Mouse (Mus musculus) kidney, adult 2 months (tissue): ENCODE data around the gene Ush1c. TPM values are rescaled to one million over a fixed set of nuclear protein-coding genes. Genes with fewer than 3 reads are reported as not detected.

ENCODE experiments used
- DNase-seq: peaks from one replicate; pipeline ENCODE4 v3.0.0; 2021
- H3K27ac ChIP-seq: fragments of 200-500 bp; 2 replicates; pipeline ENCODE4 v1.5.1; 2012; ENCODE audit warnings: low read depth, low read length, control low read depth, inconsistent platforms; ENCODE audit not compliant: insufficient read depth
- H3K27me3 ChIP-seq: fragments of 200-500 bp; replicated peaks from 2 replicates; pipeline ENCODE4 v1.6.1; 2012; ENCODE audit warnings: mild to moderate bottlenecking, moderate library complexity, low read length, inconsistent platforms; ENCODE audit not compliant: control insufficient read depth, insufficient read depth
- H3K36me3 ChIP-seq: fragments of 200-500 bp; 2 replicates; pipeline ENCODE4 v1.6.1; 2012; ENCODE audit warnings: mild to moderate bottlenecking, moderate library complexity, low read length, inconsistent platforms; ENCODE audit not compliant: control insufficient read depth, insufficient read depth
- H3K4me1 ChIP-seq: fragments of 200-500 bp; 2 replicates; pipeline ENCODE4 v1.6.1; 2011; ENCODE audit warnings: low read length; ENCODE audit not compliant: control insufficient read depth, insufficient read depth
- H3K4me3 ChIP-seq: fragments of 200-500 bp; 2 replicates; pipeline ENCODE4 v1.5.1; 2011; ENCODE audit warnings: mild to moderate bottlenecking, low read depth, low read length, control low read depth; ENCODE audit not compliant: insufficient read depth
- CTCF ChIP-seq: fragments of 200-500 bp; conservative IDR thresholded peaks from 2 replicates; pipeline ENCODE4 v1.5.1; 2011; ENCODE audit warnings: low read depth, mild to moderate bottlenecking, control low read depth, low read length, moderate library complexity, mixed read lengths; ENCODE audit not compliant: insufficient read depth, insufficient read length
- POLR2A ChIP-seq: fragments of 200-500 bp; IDR thresholded peaks from one replicate; pipeline ENCODE4 v1.6.1; 2011; ENCODE audit warnings: low read depth, low read length, control low read depth
- WGBS: fragments of 180-500 bp; shearing (Covaris S2); methylation state at CpG from one replicate; pipeline ENCODE4 v1.1.7; 2018; 5-methylcytosine and 5-hydroxymethylcytosine counted together
- polyA plus RNA-seq: library from polyadenylated mRNA; depleted of rRNA; stranded (reverse); fragments of >200 nt; gene quantifications from 2 replicates; pipeline ENCODE4 v1.2.3, GENCODE M21; 2012; rRNA removed

Gene Ush1c
- polyA plus RNA-seq: 50.8 and 52.4 TPM in 2 replicates

- peak within 1 kb of the TSS; percentile 71 for H3K4me3 ChIP-seq
- H3K27ac ChIP-seq: peak within 1 kb of the TSS; percentile 98
Measured at GRCm38 (mm10) chr7:46238346-46238745, at the start of gene Ush1c. Ush1c (minus strand) TSS chr7:46238503.

GRCm38 (mm10) chr7:46287051-46287450, 48.7 kb upstream of the Ush1c start:
- H3K4me3 ChIP-seq: no peak overlapping the region
- TF ChIP-seq CTCF (no peak), POLR2A (no peak)
- 30% methylated on average over 8 of the region's 8 CpGs for WGBS
- H3K27me3 ChIP-seq: no peaks in the 10 kb centered on the region
- no peaks in the 10 kb centered on the region for H3K36me3 ChIP-seq
- no peak overlapping the region for H3K27ac ChIP-seq
- DNase-seq: no peak
- H3K4me1 ChIP-seq: no peaks in the 10 kb centered on the region

More at GRCm38 (mm10) chr7:46238346-46238745, at the start of gene Ush1c:
- Histone ChIP-seq H3K36me3 (no peaks in the 10 kb centered on the region; the same call in 1 of the 2 replicates), H3K4me1 (peaks cover 16% of the 10 kb centered on the region), H3K27me3 (no peaks in the 10 kb centered on the region)
- peak; percentile 88 for DNase-seq
- TF ChIP-seq CTCF: no peak
- peak; percentile 81 for TF ChIP-seq POLR2A
- WGBS: 18% methylated on average over 10 of the region's 10 CpGs

- no peak overlapping the region for H3K4me3 ChIP-seq
- no peaks in the 10 kb centered on the region for H3K4me1 ChIP-seq
- no peak overlapping the region for H3K27ac ChIP-seq
- TF ChIP-seq POLR2A (no peak), CTCF (no peak)
- no peaks in the 10 kb centered on the region for H3K36me3 ChIP-seq
- DNase-seq: no peak
- WGBS: 87% methylated on average over 4 of the region's 4 CpGs
- H3K27me3 ChIP-seq: no peaks in the 10 kb centered on the region
Measured at GRCm38 (mm10) chr7:46286391-46286790, 48.1 kb upstream of the Ush1c start.

GRCm38 (mm10) chr7:46285161-46285839, 47.0 kb upstream of the Ush1c start:
- H3K27ac ChIP-seq: no peak overlapping the region
- H3K27me3 ChIP-seq: no peaks in the 10 kb centered on the region
- DNase-seq: no peak
- WGBS: 84% methylated on average over 12 of the region's 12 CpGs
- no peaks in the 10 kb centered on the region for H3K4me1 ChIP-seq
- no peak for TF ChIP-seq POLR2A
- TF ChIP-seq CTCF: no peak
- no peak overlapping the region for H3K4me3 ChIP-seq
- H3K36me3 ChIP-seq: no peaks in the 10 kb centered on the region

GRCm38 (mm10) chr7:46283681-46284080, 45.4 kb upstream of the Ush1c start:
- no peak for DNase-seq

GRCm38 (mm10) chr7:46282276-46282675, 44.0 kb upstream of the Ush1c start:
- Histone ChIP-seq H3K36me3 (no peaks in the 10 kb centered on the region), H3K4me3 (no peak overlapping the region), H3K4me1 (no peaks in the 10 kb centered on the region), H3K27me3 (no peaks in the 10 kb centered on the region), H3K27ac (no peak overlapping the region)
- DNase-seq: no peak
- TF ChIP-seq POLR2A (no peak), CTCF (no peak)
- WGBS: 64% methylated on average over 7 of the region's 7 CpGs

More at GRCm38 (mm10) chr7:46283681-46284080, 45.4 kb upstream of the Ush1c start:
- Histone ChIP-seq H3K36me3 (no peaks in the 10 kb centered on the region), H3K4me1 (no peaks in the 10 kb centered on the region), H3K4me3 (no peak overlapping the region), H3K27me3 (no peaks in the 10 kb centered on the region), H3K27ac (no peak overlapping the region)
- TF ChIP-seq CTCF: no peak
- no peak for TF ChIP-seq POLR2A
- 58% methylated on average over 10 of the region's 10 CpGs for WGBS

- Histone ChIP-seq H3K4me1 (no peaks in the 10 kb centered on the region), H3K27me3 (no peaks in the 10 kb centered on the region), H3K27ac (no peak overlapping the region), H3K4me3 (no peak overlapping the region), H3K36me3 (no peaks in the 10 kb centered on the region)
- TF ChIP-seq POLR2A: no peak
- TF ChIP-seq CTCF: no peak
- no peak for DNase-seq
Measured at GRCm38 (mm10) chr7:46280896-46281295, 42.6 kb upstream of the Ush1c start.
